Mouse (Mus musculus) MEL (cell line): ENCODE data around the gene Tomm20.
A peak's percentile ranks its signal among the peaks of the same experiment; 100 is the strongest.

Experiments used
- POLR2A ChIP-seq, 2 experiments: IDR thresholded peaks; 2 replicates each; pipeline ENCODE4 v1.6.1; 2011 to 2012; ENCODE audit warnings: low read length in 2 of 2, mild to moderate bottlenecking in 2 of 2, control low read depth in 1 of 2, improper control_type of control experiment in 1 of 2, low read depth in 1 of 2, moderate library complexity in 1 of 2; ENCODE audit not compliant: control insufficient read depth in 1 of 2, insufficient read depth in 1 of 2, poor library complexity in 1 of 2
- RAD21 ChIP-seq: IDR thresholded peaks from 2 replicates; pipeline ENCODE4 v1.6.1; 2011; ENCODE audit warnings: mild to moderate bottlenecking, low read depth, low read length, improper control_type of control experiment

GRCm38 (mm10) chr8:126885554-126886485, 59.8 kb downstream of the Tomm20 start:
- TF ChIP-seq RAD21 (peak; percentile 77), POLR2A (IDR thresholded peaks at IDR 0.05; ENCODE audit: control insufficient read depth in 1 of 2, insufficient read depth in 1 of 2, low read depth in 1 of 2, low read length in 2 of 2, poor library complexity in 1 of 2) (no peak)
